Mouse (Mus musculus): ENCODE measurements around the gene Lrrc74a. TPM values are rescaled to one million over a fixed set of nuclear protein-coding genes. Genes with fewer than 3 reads are reported as not detected.
A peak's percentile ranks its signal among the peaks of the same experiment; 100 is the strongest.

The Lrrc74a gene
- not detected for total RNA-seq (2021)
- long read RNA-seq, experiment 1: 0 reads
- long read RNA-seq, experiment 2: 0 reads

- DNase-seq: peak; percentile 14
These were observed at the start of gene Lrrc74a for GRCm38 (mm10) chr12:86734319-86734810. Lrrc74a (plus strand) TSS chr12:86734369.

DNA sequence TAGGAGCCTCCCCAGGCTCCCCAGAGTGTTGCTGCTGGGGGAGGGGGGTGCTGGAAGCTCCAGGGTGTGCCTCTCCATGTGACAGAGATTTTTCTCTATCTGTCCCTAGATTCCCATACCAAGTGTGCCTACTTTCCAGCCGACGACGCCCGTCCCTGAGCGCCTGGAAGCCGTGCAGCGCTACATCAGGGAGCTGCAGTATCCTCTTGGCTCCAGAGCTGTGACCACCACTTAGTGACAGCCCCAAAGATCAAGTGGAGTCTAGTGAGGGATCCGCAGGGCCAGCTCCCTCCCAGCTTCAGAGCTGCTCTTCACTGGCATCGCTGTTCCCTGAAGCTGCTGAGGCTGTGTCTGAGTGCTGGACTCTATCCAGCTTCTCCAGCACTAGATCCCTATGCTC lies 48.9 kb upstream of the Lrrc74a start:
- DNase-seq: no peak

DNA sequence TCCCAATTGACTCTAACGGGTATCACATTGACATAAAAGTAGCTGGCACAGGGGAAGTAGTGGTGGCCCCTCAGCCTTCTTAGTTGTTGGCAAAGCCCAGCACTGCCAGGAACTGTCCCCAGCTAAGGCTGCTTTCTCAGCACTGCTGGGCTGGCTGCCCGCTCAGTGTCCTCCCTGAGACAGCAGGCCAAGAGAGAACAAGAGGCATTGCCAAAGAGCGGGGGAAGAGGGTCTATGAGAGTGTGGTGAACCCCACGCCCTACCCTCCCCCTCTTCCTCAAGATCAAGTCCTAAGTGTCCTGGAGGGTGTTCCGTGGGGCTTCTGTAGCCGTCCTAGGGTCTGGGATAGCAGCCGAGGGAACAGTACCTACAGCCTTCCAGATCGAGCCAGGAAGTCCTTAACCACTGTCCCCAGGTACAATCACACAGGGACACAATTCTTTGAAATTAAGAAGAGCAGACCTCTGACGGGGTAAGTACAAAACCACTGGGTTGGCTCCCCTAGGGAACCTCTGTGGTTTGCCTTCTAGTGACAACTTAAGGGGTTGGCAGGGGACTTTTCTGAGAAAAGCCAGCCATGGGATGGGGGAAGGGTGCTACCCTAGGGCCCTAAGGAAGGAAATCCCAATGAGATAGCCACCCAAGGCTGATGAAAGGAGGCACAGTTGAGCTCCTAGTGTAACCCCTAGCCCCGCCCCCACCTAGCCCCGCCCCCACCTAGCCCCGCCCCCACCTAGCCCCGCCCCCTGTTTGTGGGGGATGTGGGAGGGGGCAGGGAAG lies 47.4 kb upstream of the Lrrc74a start:
- no peak for DNase-seq

GRCm38 (mm10) chr12:86687445-86687955 lies 46.7 kb upstream of the Lrrc74a start:
- DNase-seq: no peak

- DNase-seq: no peak
These were observed 46.1 kb upstream of the Lrrc74a start for GRCm38 (mm10) chr12:86687971-86688573.

- no peak for DNase-seq
These were observed 45.3 kb upstream of the Lrrc74a start for GRCm38 (mm10) chr12:86688917-86689316.

GRCm38 (mm10) chr12:86690700-86691485 lies 43.3 kb upstream of the Lrrc74a start:
- no peak for DNase-seq

GRCm38 (mm10) chr12:86692471-86693356 lies 41.5 kb upstream of the Lrrc74a start:
- DNase-seq: no peak

DNA sequence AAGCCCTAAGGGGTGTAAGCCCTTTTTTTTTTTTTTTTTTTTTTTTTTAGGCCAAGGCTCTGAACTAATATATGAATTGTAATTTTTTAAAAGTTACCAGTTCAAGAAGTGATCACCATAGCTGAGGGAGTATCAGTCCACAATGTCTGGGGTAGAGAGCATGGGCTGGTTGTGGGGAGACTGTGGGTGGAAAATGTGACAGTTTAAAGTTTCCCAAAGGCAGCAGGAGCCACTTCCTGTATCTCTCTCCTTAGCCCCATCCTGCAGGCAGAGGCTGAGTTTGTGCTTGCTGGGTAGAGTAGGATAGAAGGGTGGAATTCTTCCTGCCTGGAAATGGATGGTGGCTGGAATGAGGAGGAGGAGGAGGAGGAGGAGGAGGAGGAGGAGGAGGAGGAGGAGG lies 40.8 kb upstream of the Lrrc74a start:
- DNase-seq: no peak

- peak; percentile 25 for DNase-seq
These were observed 39.7 kb upstream of the Lrrc74a start for GRCm38 (mm10) chr12:86694441-86694840.

- no peak for DNase-seq
These were observed 36.2 kb upstream of the Lrrc74a start for GRCm38 (mm10) chr12:86697996-86698395.

GRCm38 (mm10) chr12:86698537-86698936 lies 35.6 kb upstream of the Lrrc74a start:
- DNase-seq: no peak

GRCm38 (mm10) chr12:86699965-86700926 lies 33.9 kb upstream of the Lrrc74a start:
- no peak for DNase-seq

- DNase-seq: no peak
These were observed 33.2 kb upstream of the Lrrc74a start for GRCm38 (mm10) chr12:86700927-86701310.

- DNase-seq: no peak
These were observed 32.7 kb upstream of the Lrrc74a start for GRCm38 (mm10) chr12:86701491-86701890.

GRCm38 (mm10) chr12:86702690-86703089 lies 31.5 kb upstream of the Lrrc74a start:
- DNase-seq: no peak

GRCm38 (mm10) chr12:86705843-86706242 lies 28.3 kb upstream of the Lrrc74a start:
- no peak for DNase-seq

DNA sequence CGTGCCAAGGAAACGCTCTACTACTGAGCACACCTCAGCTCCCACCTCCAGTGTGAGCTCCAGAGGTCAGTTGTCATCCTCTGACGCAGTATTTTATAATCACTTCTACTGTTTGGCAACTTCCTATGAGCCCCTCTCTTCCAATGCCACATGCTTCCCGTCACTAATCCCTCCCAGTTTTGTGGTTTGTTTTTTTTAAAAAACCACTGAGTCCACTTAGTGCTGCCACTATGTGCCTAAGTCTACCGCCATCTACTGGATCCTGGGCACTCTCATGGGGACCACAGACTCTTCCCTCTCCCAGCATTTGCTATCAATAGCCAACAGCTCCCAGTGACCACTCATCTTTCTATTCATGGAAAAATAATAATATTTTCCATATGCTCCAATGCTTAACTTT lies 20.1 kb upstream of the Lrrc74a start:
- DNase-seq: no peak

GRCm38 (mm10) chr12:86715401-86715800 lies 18.8 kb upstream of the Lrrc74a start:
- DNase-seq: peak; percentile 84

DNA sequence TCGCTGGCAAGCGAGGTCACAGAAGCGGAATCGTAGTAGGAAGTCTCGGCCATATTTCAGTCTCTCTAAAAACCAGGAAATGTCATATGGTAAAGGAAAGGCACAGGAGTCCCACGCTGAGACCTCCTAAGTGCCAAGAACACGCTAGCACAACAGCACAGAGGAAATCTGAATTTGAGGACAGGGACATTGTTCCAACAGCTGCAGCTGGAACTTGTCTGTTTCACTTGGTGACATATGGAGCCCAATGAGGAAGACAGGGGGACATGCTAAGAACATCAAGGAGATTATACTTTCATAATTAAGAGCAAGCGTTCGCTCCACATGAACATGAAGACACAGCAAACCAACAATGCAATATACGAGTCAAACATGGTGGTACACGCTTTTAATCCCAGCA lies 17.2 kb upstream of the Lrrc74a start:
- no peak for DNase-seq
